In the genomic region with DNA sequence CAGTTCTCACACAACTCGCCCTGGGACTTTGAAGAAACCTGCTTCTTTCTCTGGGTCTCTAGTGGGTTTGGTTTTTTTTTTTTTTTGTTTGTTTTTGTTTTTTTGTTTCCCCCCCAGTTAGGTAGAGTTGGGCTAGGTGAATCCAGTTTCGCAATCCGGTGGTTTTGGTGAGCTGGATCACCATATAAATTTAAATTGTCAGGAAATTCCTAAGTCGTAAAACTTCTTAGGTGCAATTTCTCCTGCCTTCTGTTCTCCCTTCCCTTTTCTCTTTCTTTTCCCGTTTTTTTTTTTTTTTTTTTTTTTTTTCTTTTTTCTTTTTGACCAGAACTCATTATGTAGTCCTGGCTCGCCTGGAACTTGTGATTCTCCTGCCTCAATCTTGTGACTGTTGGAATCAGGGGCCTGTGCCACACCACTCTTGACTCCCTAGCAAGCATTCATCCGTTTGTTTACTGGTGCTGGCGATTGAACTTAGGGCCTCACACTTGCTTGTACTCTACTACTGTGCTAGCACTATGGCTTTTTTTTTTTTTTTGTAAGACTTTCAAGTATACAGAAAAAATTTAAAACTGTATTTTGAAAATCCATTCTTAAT, we compare ENCODE assay signal across 8 mouse cellular contexts. TPM values are rescaled to one million over a fixed set of nuclear protein-coding genes. Genes with fewer than 3 reads are reported as not detected.
DNase-seq lines count a peak whose midpoint lies in the region; ATAC-seq lines count a peak whose summit lies in the region.

No protein-coding gene starts in this region.

- H3K27ac ChIP-seq in heart, embryonic 12.5 days (ENCODE audit: poor library complexity, severe bottlenecking): no peak overlapping the region
- H3K27ac ChIP-seq in forebrain, embryonic 12.5 days: no peak overlapping the region
- H3K27ac ChIP-seq in liver, embryonic 15.5 days (replicated peaks): peak overlapping the region; percentile 84

- WGBS in heart, embryonic 12.5 days: 9% methylated on average over 8 of the region's 8 CpGs
- WGBS in forebrain, embryonic 12.5 days: 3% methylated on average over 8 of the region's 8 CpGs
- 10% methylated on average over 8 of the region's 8 CpGs for whole genome bisulfite sequencing in liver, embryonic 15.5 days (ENCODE audit: insufficient replicate concordance)

- ATAC-seq in heart, embryonic 12.5 days (ENCODE audit: insufficient number of reproducible peaks, low FRiP score): no peak
- peak; percentile 12 for ATAC-seq in CD4-positive, CD25-positive, alpha-beta regulatory T cell, adult 4 months
- ATAC-seq in forebrain, embryonic 12.5 days (ENCODE audit: low FRiP score): no peak
- ATAC-seq in liver, embryonic 15.5 days (ENCODE audit: insufficient read depth): no peak

- no peaks in the 10 kb centered on the region; the same call in 1 of the 2 replicates for H3K4me1 ChIP-seq in heart, embryonic 12.5 days (replicated peaks)
- peaks cover 3% of the 10 kb centered on the region; the same call in 1 of the 2 replicates for H3K4me1 ChIP-seq in forebrain, embryonic 12.5 days
- H3K4me1 ChIP-seq in liver, embryonic 15.5 days (replicated peaks): peaks cover 10% of the 10 kb centered on the region; the same call in 1 of the 2 replicates

- peaks cover 13% of the 10 kb centered on the region for H3K27me3 ChIP-seq in heart, embryonic 12.5 days (replicated peaks)
- H3K27me3 ChIP-seq in forebrain, embryonic 12.5 days: peaks cover 22% of the 10 kb centered on the region
- H3K27me3 ChIP-seq in liver, embryonic 15.5 days: peaks cover 19% of the 10 kb centered on the region

- H3K9me3 ChIP-seq in heart, embryonic 12.5 days (replicated peaks): no peaks in the 10 kb centered on the region
- no peaks in the 10 kb centered on the region for H3K9me3 ChIP-seq in forebrain, embryonic 12.5 days
- H3K9me3 ChIP-seq in liver, embryonic 15.5 days (replicated peaks): no peaks in the 10 kb centered on the region

- intact Hi-C loops in heart, postnatal 10 days (cut with DNase I): no loop called here

- peak overlapping the region; percentile 70 for H3K4me3 ChIP-seq in heart, embryonic 12.5 days
- H3K4me3 ChIP-seq in forebrain, embryonic 12.5 days (replicated peaks): peak overlapping the region; percentile 86
- peak overlapping the region; percentile 93 for H3K4me3 ChIP-seq in liver, embryonic 15.5 days (replicated peaks)

- H3K36me3 ChIP-seq in heart, embryonic 12.5 days: peaks cover 8% of the 10 kb centered on the region
- H3K36me3 ChIP-seq in forebrain, embryonic 12.5 days (replicated peaks): 0 out of 2 replicates have a peak, but pooled peaks cover 4% of the 10 kb centered on the region
- H3K36me3 ChIP-seq in liver, embryonic 15.5 days (replicated peaks): 0 out of 2 replicates have a peak, but pooled peaks cover 4% of the 10 kb centered on the region

- H3K4me2 ChIP-seq in heart, embryonic 12.5 days: peak overlapping the region; percentile 81
- H3K4me2 ChIP-seq in forebrain, embryonic 12.5 days: peak overlapping the region; percentile 58
- H3K4me2 ChIP-seq in liver, embryonic 15.5 days: peak overlapping the region; percentile 88

- H3K9ac ChIP-seq in heart, embryonic 12.5 days: peak overlapping the region; percentile 86
- peak overlapping the region; percentile 87 for H3K9ac ChIP-seq in forebrain, embryonic 12.5 days
- peak overlapping the region; percentile 81 for H3K9ac ChIP-seq in liver, embryonic 15.5 days

- DNase-seq in heart, postnatal 10 days: no peak
- no peak for DNase-seq in thymus, postnatal 25 days
- no peak for DNase-seq in frontal cortex, postnatal 10 days (ENCODE audit: low spot score in 2 of 2)
- no peak for DNase-seq in cerebellum, adult 18-20 months

RNA-seq across cellular contexts. Expression of gene Hacd2, which starts 1.0 kb away (rescaled TPM):
- polyA plus RNA-seq in heart, embryonic 12.5 days (2016; fragmentation: Nextera tagmentation; extraction: Ambion mirVana): 54.6 and 60.0 TPM in 2 replicates
- total RNA-seq in heart, postnatal 10 days (2021): 10 to 100 TPM; 11.3 to 15.8 TPM
- 10 to 100 TPM; 11.9 to 13.4 TPM for polyA plus RNA-seq in CD4-positive, CD25-positive, alpha-beta regulatory T cell, adult 4 months (2017; shearing (Covaris generic))
- polyA plus RNA-seq in forebrain, embryonic 12.5 days (2016; fragmentation: Nextera tagmentation; extraction: Ambion mirVana): 42.6 and 44.0 TPM in 2 replicates
- 105 and 116 TPM in 2 replicates for polyA plus RNA-seq in liver, embryonic 15.5 days (2015; fragmentation: Nextera tagmentation; extraction: Ambion mirVana)
